Mouse (Mus musculus): ENCODE data around the gene Smad9.

DNA sequence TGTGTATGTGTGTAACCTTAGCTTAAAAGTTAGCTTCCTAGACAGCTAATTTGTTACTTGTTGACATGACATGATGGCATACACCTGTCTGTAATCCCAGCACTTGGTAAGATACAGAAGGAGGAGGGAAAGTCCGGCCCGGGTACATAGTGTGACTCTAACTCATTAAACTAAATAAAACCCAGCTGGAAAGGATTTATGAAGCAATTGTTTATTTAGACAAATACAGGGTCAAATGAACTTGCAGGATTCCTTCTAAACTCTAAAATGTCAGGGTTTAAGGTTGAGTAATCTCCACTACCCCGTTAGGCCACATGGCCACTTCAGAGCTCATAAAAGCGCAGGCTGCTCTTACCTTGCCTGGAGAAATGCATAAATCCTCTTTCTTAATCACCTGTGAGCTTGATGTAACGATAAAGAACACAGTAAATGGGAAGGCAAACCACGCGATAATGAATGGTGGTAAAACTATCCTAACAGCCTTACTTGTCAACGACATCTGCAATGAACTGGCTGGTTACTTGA, 23.7 kb upstream of the Smad9 start:
- no peak for TF ChIP-seq CTCF (IDR thresholded peaks at IDR 0.05; ENCODE audit: control insufficient read depth, insufficient read depth, low read length)
- no peak for TF ChIP-seq POLR2A (IDR thresholded peaks at IDR 0.05; ENCODE audit: borderline replicate concordance, control insufficient read depth, low read depth, low read length)
